Mouse (Mus musculus) gastrocnemius, postnatal 4 days (tissue): ENCODE measurements at regions not wholly inside any gene's neighbourhood (a gene's known extent, or its start where the extent isn't known, plus 50 kb on each side); places are given as distances from the start of the nearest gene placed in this dataset.

ENCODE experiments used
- DNase-seq, 2 experiments: peaks; one replicate each; pipeline ENCODE4 v3.0.0; 2021 to 2022; ENCODE audit warnings: low spot score in 2 of 2, mixed read lengths in 2 of 2

- peak in 1 of 2 experiments; percentile 33 for DNase-seq
Measured at GRCm38 (mm10) chr14:58505841-58506240, 435.5 kb downstream of the Fgf9 start.

GRCm38 (mm10) chr14:58502890-58503289 is 432.5 kb downstream of the Fgf9 start:
- DNase-seq = no peak

- no peak for DNase-seq
Measured at GRCm38 (mm10) chr14:58500014-58500413, 429.7 kb downstream of the Fgf9 start.

GRCm38 (mm10) chr14:58499501-58499900 is 429.2 kb downstream of the Fgf9 start:
- DNase-seq = no peak

GRCm38 (mm10) chr14:58499071-58499470 is 428.7 kb downstream of the Fgf9 start:
- no peak for DNase-seq

GRCm38 (mm10) chr14:58496902-58497301 is 426.6 kb downstream of the Fgf9 start:
- no peak for DNase-seq

- no peak for DNase-seq
Measured at GRCm38 (mm10) chr14:58494400-58494987, 424.1 kb downstream of the Fgf9 start.

GRCm38 (mm10) chr14:58492118-58492517 is 421.8 kb downstream of the Fgf9 start:
- no peak for DNase-seq

GRCm38 (mm10) chr14:58488803-58489202 is 418.5 kb downstream of the Fgf9 start:
- no peak for DNase-seq

- DNase-seq = no peak
Measured at GRCm38 (mm10) chr14:58487836-58488235, 417.5 kb downstream of the Fgf9 start.

- DNase-seq = no peak
Measured at GRCm38 (mm10) chr14:58480454-58480853, 410.1 kb downstream of the Fgf9 start.

- no peak for DNase-seq
Measured at GRCm38 (mm10) chr14:58470678-58471077, 400.3 kb downstream of the Fgf9 start.

- no peak for DNase-seq
Measured at GRCm38 (mm10) chr14:58468451-58468850, 398.1 kb downstream of the Fgf9 start.

- peak in 1 of 2 experiments; percentile 13 for DNase-seq
Measured at GRCm38 (mm10) chr14:58467856-58468255, 397.5 kb downstream of the Fgf9 start.

GRCm38 (mm10) chr14:58446776-58447354 is 376.5 kb downstream of the Fgf9 start:
- DNase-seq = no peak

- no peak for DNase-seq
Measured at GRCm38 (mm10) chr14:58444496-58444895, 374.1 kb downstream of the Fgf9 start.

- no peak for DNase-seq
Measured at GRCm38 (mm10) chr14:58442501-58442900, 372.2 kb downstream of the Fgf9 start.

GRCm38 (mm10) chr14:58439963-58440362 is 369.6 kb downstream of the Fgf9 start:
- DNase-seq = no peak

GRCm38 (mm10) chr14:58436096-58436495 is 365.7 kb downstream of the Fgf9 start:
- DNase-seq = no peak

- DNase-seq = no peak
Measured at GRCm38 (mm10) chr14:58426472-58426871, 356.1 kb downstream of the Fgf9 start.

- no peak for DNase-seq
Measured at GRCm38 (mm10) chr14:58421904-58422303, 351.6 kb downstream of the Fgf9 start.

- DNase-seq = no peak
Measured at GRCm38 (mm10) chr14:58417545-58417944, 347.2 kb downstream of the Fgf9 start.

GRCm38 (mm10) chr14:58392055-58392726 is 321.8 kb downstream of the Fgf9 start:
- DNase-seq = no peak
